8 mouse cellular contexts compared by ENCODE assay signal in genomic region chr10:121034569-121034947, GRCm38 (mm10). TPM values are rescaled to one million over a fixed set of nuclear protein-coding genes. Genes with fewer than 3 reads are reported as not detected.
DNase-seq lines count a peak whose midpoint lies in the region; ATAC-seq and TF ChIP-seq lines count a peak whose summit lies in the region.

No protein-coding gene starts in this region.

- TF ChIP-seq CTCF in hindbrain, postnatal 0 days (IDR thresholded peaks at IDR 0.05; ENCODE audit: low read depth): no peak

- peaks cover 8% of the 10 kb centered on the region for H3K27me3 ChIP-seq in heart, embryonic 14.5 days (ENCODE audit: control insufficient read depth, insufficient read depth, low read length)
- peaks cover 58% of the 10 kb centered on the region for H3K27me3 ChIP-seq in embryonic facial prominence, embryonic 10.5 days (replicated peaks; ENCODE audit: low read depth, poor library complexity, severe bottlenecking)
- peaks cover 14% of the 10 kb centered on the region; the same call in 1 of the 2 replicates for H3K27me3 ChIP-seq in hindbrain, postnatal 0 days (ENCODE audit: insufficient read depth, low read length)
- H3K27me3 ChIP-seq in midbrain, embryonic 14.5 days (ENCODE audit: control insufficient read depth, insufficient read depth, low read length): peaks cover 22% of the 10 kb centered on the region

- H3K27ac ChIP-seq in heart, embryonic 14.5 days (replicated peaks in 1 of 2; ENCODE audit: control insufficient read depth in 1 of 2, insufficient read depth in 1 of 2, low read depth in 2 of 2, low read length in 2 of 2): no peak overlapping the region
- H3K27ac ChIP-seq in embryonic facial prominence, embryonic 10.5 days (replicated peaks): no peak overlapping the region
- H3K27ac ChIP-seq in hindbrain, postnatal 0 days: no peak overlapping the region
- H3K27ac ChIP-seq in midbrain, embryonic 14.5 days (replicated peaks; ENCODE audit: low read depth, low read length): no peak overlapping the region

- H3K9ac ChIP-seq in heart, embryonic 14.5 days (ENCODE audit: low read length): peak overlapping the region; percentile 63
- peak overlapping the region; percentile 39; the same call in 1 of the 2 replicates for H3K9ac ChIP-seq in hindbrain, postnatal 0 days (replicated peaks; ENCODE audit: low read length)
- peak overlapping the region; percentile 48; the same call in 1 of the 2 replicates for H3K9ac ChIP-seq in midbrain, embryonic 14.5 days (replicated peaks; ENCODE audit: low read length)

- no peaks in the 10 kb centered on the region for H3K9me3 ChIP-seq in heart, embryonic 14.5 days (ENCODE audit: control insufficient read depth, low read length)
- H3K9me3 ChIP-seq in embryonic facial prominence, embryonic 10.5 days: no peaks in the 10 kb centered on the region
- H3K9me3 ChIP-seq in hindbrain, postnatal 0 days (ENCODE audit: low read length): no peaks in the 10 kb centered on the region
- H3K9me3 ChIP-seq in midbrain, embryonic 14.5 days (ENCODE audit: control insufficient read depth, low read length): no peaks in the 10 kb centered on the region

- H3K4me1 ChIP-seq in heart, embryonic 14.5 days (ENCODE audit: control insufficient read depth in 2 of 2, insufficient read depth in 2 of 2, low read length in 2 of 2): peaks cover 3 to 7% of the 10 kb centered on the region in 2 experiments
- H3K4me1 ChIP-seq in embryonic facial prominence, embryonic 10.5 days: peaks cover 11% of the 10 kb centered on the region
- 0 out of 2 replicates have a peak, but pooled peaks cover 5% of the 10 kb centered on the region for H3K4me1 ChIP-seq in hindbrain, postnatal 0 days (ENCODE audit: insufficient read depth, low read length)
- peaks cover 9% of the 10 kb centered on the region for H3K4me1 ChIP-seq in midbrain, embryonic 14.5 days (ENCODE audit: control insufficient read depth, insufficient read depth, low read length)

- DNase-seq in heart, adult 9 months (ENCODE audit: low spot score in 2 of 2): no peak
- no peak for DNase-seq in embryonic facial prominence, embryonic 10.5 days (ENCODE audit: low spot score)
- DNase-seq in hindbrain, postnatal 0 days (ENCODE audit: low spot score): no peak
- DNase-seq in midbrain, embryonic 14.5 days: no peak
- no peak for DNase-seq in lung, postnatal 25 days (ENCODE audit: low spot score)
- no peak for DNase-seq in layer of hippocampus, postnatal 25 days (ENCODE audit: extremely low spot score in 1 of 2, low spot score in 1 of 2)

- peak overlapping the region; percentile 75 for H3K4me2 ChIP-seq in heart, embryonic 14.5 days (ENCODE audit: low read length)
- peak overlapping the region; percentile 94 for H3K4me2 ChIP-seq in hindbrain, postnatal 0 days (ENCODE audit: low read depth, low read length)
- peak overlapping the region; percentile 93 for H3K4me2 ChIP-seq in midbrain, embryonic 14.5 days (ENCODE audit: low read length)

- 24% methylated on average over 5 of the region's 5 CpGs for WGBS in heart, embryonic 14.5 days
- WGBS in embryonic facial prominence, embryonic 10.5 days: 14% methylated on average over 5 of the region's 5 CpGs
- WGBS in hindbrain, postnatal 0 days: 12% methylated on average over 5 of the region's 5 CpGs
- 15% methylated on average over 5 of the region's 5 CpGs for WGBS in midbrain, embryonic 14.5 days

- no peak for ATAC-seq in heart, embryonic 14.5 days (ENCODE audit: insufficient number of reproducible peaks, insufficient read depth, low FRiP score, low read depth)
- no peak for ATAC-seq in hindbrain, postnatal 0 days
- no peak for ATAC-seq in midbrain, embryonic 14.5 days (ENCODE audit: low FRiP score, low TSS enrichment)
- no peak for ATAC-seq in erythroid progenitor cell, adult 5-6 weeks (replicated peaks; ENCODE audit: low FRiP score, poor library complexity, severe bottlenecking)

- peak overlapping the region; percentile 60 to 67 for H3K4me3 ChIP-seq in heart, embryonic 14.5 days (ENCODE audit: control insufficient read depth in 1 of 2, insufficient read depth in 1 of 2, low read depth in 1 of 2, low read length in 2 of 2)
- peak overlapping the region; percentile 72 for H3K4me3 ChIP-seq in embryonic facial prominence, embryonic 10.5 days
- H3K4me3 ChIP-seq in hindbrain, postnatal 0 days (ENCODE audit: low read length): peak overlapping the region; percentile 49
- peak overlapping the region; percentile 52 for H3K4me3 ChIP-seq in midbrain, embryonic 14.5 days (replicated peaks; ENCODE audit: low read depth, low read length)

- no peaks in the 10 kb centered on the region for H3K36me3 ChIP-seq in heart, embryonic 14.5 days (ENCODE audit: control insufficient read depth, insufficient read depth, low read length)
- no peaks in the 10 kb centered on the region for H3K36me3 ChIP-seq in embryonic facial prominence, embryonic 10.5 days (replicated peaks)
- H3K36me3 ChIP-seq in hindbrain, postnatal 0 days (ENCODE audit: insufficient read depth, low read length): no peaks in the 10 kb centered on the region
- no peaks in the 10 kb centered on the region for H3K36me3 ChIP-seq in midbrain, embryonic 14.5 days (ENCODE audit: control insufficient read depth, insufficient read depth, low read length)

RNA-seq across cellular contexts. Expression of gene Wif1, which starts 0.8 kb away (rescaled TPM):
- polyA plus RNA-seq in heart, embryonic 14.5 days (2014; fragmentation: Nextera tagmentation; extraction: Ambion mirVana): 11.6 and 13.2 TPM in 2 replicates
- polyA plus RNA-seq in embryonic facial prominence, embryonic 10.5 days (2016; fragmentation: Nextera tagmentation; extraction: Ambion mirVana): 2.4 and 8.1 TPM in 2 replicates
- total RNA-seq in hindbrain, postnatal 0 days (2014; rRNA removed): 5.4 and 6.4 TPM in 2 replicates
- 9.4 and 11.7 TPM in 2 replicates for polyA plus RNA-seq in hindbrain, postnatal 0 days (2015; fragmentation: Nextera tagmentation; extraction: Ambion mirVana)
- 14.3 and 14.4 TPM in 2 replicates for polyA plus RNA-seq in midbrain, embryonic 14.5 days (2014; fragmentation: Nextera tagmentation; extraction: Ambion mirVana)
- total RNA-seq in erythroid progenitor cell, adult 5-6 weeks (2015; ENCODE audit: low replicate concordance): not detected in 2 replicates
- total RNA-seq in erythroid progenitor cell, adult 5-6 weeks (2017; ENCODE audit: low replicate concordance): not detected in 2 replicates
- under 1 TPM; 0.75 to 0.89 TPM for total RNA-seq in layer of hippocampus, postnatal 25 days (2021)

RNA-seq across cellular contexts. Expression of gene Lemd3, which starts 55.4 kb away (rescaled TPM):
- 3.8 and 4.4 TPM in 2 replicates for polyA plus RNA-seq in heart, embryonic 14.5 days (2014; fragmentation: Nextera tagmentation; extraction: Ambion mirVana)
- polyA plus RNA-seq in embryonic facial prominence, embryonic 10.5 days (2016; fragmentation: Nextera tagmentation; extraction: Ambion mirVana): 2.5 and 2.8 TPM in 2 replicates
- total RNA-seq in hindbrain, postnatal 0 days (2014; rRNA removed): 20.7 and 26.1 TPM in 2 replicates
- polyA plus RNA-seq in hindbrain, postnatal 0 days (2015; fragmentation: Nextera tagmentation; extraction: Ambion mirVana): 2.8 TPM in 2 replicates
- 6.4 and 6.6 TPM in 2 replicates for polyA plus RNA-seq in midbrain, embryonic 14.5 days (2014; fragmentation: Nextera tagmentation; extraction: Ambion mirVana)
- 10.9 and 16.9 TPM in 2 replicates for total RNA-seq in erythroid progenitor cell, adult 5-6 weeks (2015; ENCODE audit: low replicate concordance)
- total RNA-seq in erythroid progenitor cell, adult 5-6 weeks (2017; ENCODE audit: low replicate concordance): 14.9 and 15.0 TPM in 2 replicates
- 10 to 100 TPM; 32.3 to 33.8 TPM for total RNA-seq in layer of hippocampus, postnatal 25 days (2021)
